Mouse (Mus musculus) forebrain, postnatal 0 days (tissue): Measurements from ENCODE around the gene Gm37240. TPM values are rescaled to one million over a fixed set of nuclear protein-coding genes. Genes with fewer than 3 reads are reported as not detected.

Experiments
- ATAC-seq: fragments of 200-750 bp; cut with Nextera tagmentation; 2 replicates; pipeline ENCODE4 v1.8.0; 2017; ENCODE audit warnings: mild to moderate bottlenecking, moderate library complexity
- DNase-seq: peaks from one replicate; pipeline ENCODE4 v3.0.0-alpha.2; 2015
- H3K27ac ChIP-seq: fragments of 300-500 bp; sonication (generic); 2 replicates; pipeline ENCODE4 v1.5.1; 2014; ENCODE audit warnings: low read depth, mild to moderate bottlenecking, antibody characterized with exemption, low read length, moderate library complexity, mixed read lengths
- H3K27me3 ChIP-seq: fragments of 300-500 bp; sonication (generic); 2 replicates; pipeline ENCODE4 v1.6.1; 2014; ENCODE audit warnings: mild to moderate bottlenecking, low read length, mixed read lengths; ENCODE audit not compliant: insufficient read depth
- H3K36me3 ChIP-seq: fragments of 300-500 bp; sonication (generic); 2 replicates; pipeline ENCODE4 v1.6.1; 2014; ENCODE audit warnings: mild to moderate bottlenecking, moderate library complexity; ENCODE audit not compliant: insufficient read depth
- H3K4me1 ChIP-seq: fragments of 300-500 bp; sonication (generic); 2 replicates; pipeline ENCODE4 v1.6.1; 2014; ENCODE audit warnings: antibody characterized with exemption; ENCODE audit not compliant: insufficient read depth
- H3K4me2 ChIP-seq: fragments of 300-500 bp; sonication (generic); 2 replicates; pipeline ENCODE4 v1.6.1; 2014; ENCODE audit warnings: low read depth, mild to moderate bottlenecking, moderate library complexity
- H3K4me3 ChIP-seq: fragments of 300-500 bp; sonication (generic); 2 replicates; pipeline ENCODE4 v1.5.1; 2014; ENCODE audit warnings: low read depth, low read length, mixed read lengths
- H3K9ac ChIP-seq: fragments of 300-500 bp; sonication (generic); 2 replicates; pipeline ENCODE4 v1.6.1; 2014; ENCODE audit warnings: mild to moderate bottlenecking
- H3K9me3 ChIP-seq: fragments of 300-500 bp; sonication (generic); 2 replicates; pipeline ENCODE4 v1.6.1; 2016; ENCODE audit warnings: low read length
- CTCF ChIP-seq: sonication (generic); IDR thresholded peaks from 2 replicates; pipeline ENCODE4 v1.5.1; 2016; ENCODE audit warnings: antibody characterized with exemption, control low read depth, low read depth
- WGBS: fragments of 180-500 bp; shearing (Covaris S2); extraction: QIAGEN DNeasy Blood & Tissue Kit; methylation state at CpG from one replicate; pipeline ENCODE4 v1.1.7; 2014; 5-methylcytosine and 5-hydroxymethylcytosine counted together
- polyA plus RNA-seq: library from polyadenylated mRNA; unstranded; fragments of >200 nt; fragmentation: Nextera tagmentation; extraction: Ambion mirVana; gene quantifications from 2 replicates; pipeline ENCODE4 v1.2.1, GENCODE M21; 2015
- total RNA-seq: library from RNA; depleted of rRNA; stranded (reverse); fragments of >200 nt; gene quantifications from 2 replicates; pipeline ENCODE4 v1.2.3, GENCODE M21; 2014

Gene Gm37240
- total and polyA plus RNA-seq, 2 experiments from 2014 or later = 0.67 to 1.2 TPM

DNA sequence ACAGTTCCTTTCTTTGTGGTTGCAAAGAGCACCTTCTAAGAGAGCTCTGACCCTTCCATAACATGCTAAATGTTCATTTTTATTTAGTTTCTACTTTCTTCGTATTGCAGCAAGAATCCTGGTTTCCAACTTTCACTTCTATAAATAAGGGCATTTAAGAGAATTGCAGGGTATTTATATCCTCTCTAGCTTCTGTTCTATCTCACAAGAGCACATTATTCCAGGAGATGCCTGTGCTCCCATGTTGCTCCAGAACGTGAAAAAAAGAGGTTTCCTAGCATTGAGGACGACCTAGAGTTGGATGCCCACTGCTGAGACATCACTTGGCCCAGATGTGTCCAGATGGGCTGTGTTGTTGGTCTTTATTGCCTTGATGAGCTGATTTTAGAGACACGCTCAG, 742.2 kb downstream of the Gm37240 start:
- Histone ChIP-seq H3K9me3 (no peaks in the 10 kb centered on the region), H3K4me1 (0 out of 2 replicates have a peak, but pooled peaks cover 4% of the 10 kb centered on the region), H3K27me3 (no peaks in the 10 kb centered on the region), H3K9ac (no peak overlapping the region), H3K4me2 (no peak overlapping the region), H3K36me3 (no peaks in the 10 kb centered on the region), H3K4me3 (no peak overlapping the region), H3K27ac (no peak overlapping the region)
- no peak for ATAC-seq
- TF ChIP-seq CTCF = no peak
- DNase-seq = no peak
- WGBS = 80% methylated on average over 4 of the region's 4 CpGs

DNA sequence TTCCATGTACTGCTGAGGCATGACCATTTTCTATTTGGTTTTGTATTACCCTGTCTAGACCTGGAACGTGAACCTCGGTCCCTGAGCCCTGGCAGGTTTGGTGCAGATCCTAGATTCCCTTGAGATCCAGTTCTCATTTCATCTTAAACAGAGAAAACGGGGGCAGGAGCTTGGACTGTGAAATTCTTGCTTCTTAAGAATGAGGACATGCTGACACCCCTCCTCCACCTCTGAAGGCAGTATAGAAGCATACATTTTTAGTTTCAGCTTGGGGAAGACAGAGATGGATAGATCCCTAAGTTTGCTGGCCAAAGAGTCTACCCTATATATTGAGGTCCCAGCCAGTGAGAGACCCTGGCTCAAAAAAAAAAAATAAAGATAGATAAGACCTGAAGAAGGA, 742.9 kb downstream of the Gm37240 start:
- no peak for TF ChIP-seq CTCF
- 89% methylated on average over 3 of the region's 3 CpGs for WGBS
- Histone ChIP-seq H3K9me3 (no peaks in the 10 kb centered on the region), H3K9ac (no peak overlapping the region), H3K27me3 (no peaks in the 10 kb centered on the region), H3K36me3 (no peaks in the 10 kb centered on the region), H3K4me1 (0 out of 2 replicates have a peak, but pooled peaks cover 4% of the 10 kb centered on the region), H3K4me3 (no peak overlapping the region), H3K27ac (no peak overlapping the region), H3K4me2 (no peak overlapping the region)
- DNase-seq (no peak), ATAC-seq (no peak)

DNA sequence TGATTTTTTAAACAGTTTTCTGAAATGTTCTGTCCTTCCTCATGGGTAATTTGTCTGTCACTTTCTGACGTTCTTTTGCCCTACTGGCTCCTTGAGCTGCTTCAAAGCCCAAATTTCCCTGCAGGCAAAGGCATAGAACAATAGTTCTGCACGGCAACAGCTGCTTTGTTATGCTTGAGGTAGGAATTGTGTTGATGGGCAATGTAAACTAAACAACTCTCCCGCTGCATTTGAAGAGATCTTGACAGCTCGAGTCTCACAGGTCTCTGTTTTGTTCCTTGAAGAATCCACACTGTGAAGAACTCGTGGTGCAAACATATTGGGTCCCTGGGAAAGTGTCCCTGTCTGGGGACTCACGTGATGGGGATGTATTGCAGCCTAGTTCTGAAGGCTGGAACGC, 746.8 kb downstream of the Gm37240 start:
- no peak for DNase-seq
- no peaks in the 10 kb centered on the region for H3K27me3 ChIP-seq
- WGBS = 33% methylated on average over 7 of the region's 7 CpGs
- H3K4me1 ChIP-seq = no peaks in the 10 kb centered on the region
- no peak for ATAC-seq
- no peak overlapping the region for H3K9ac ChIP-seq
- TF ChIP-seq CTCF = no peak
- H3K27ac ChIP-seq = no peak overlapping the region
- no peaks in the 10 kb centered on the region for H3K36me3 ChIP-seq
- no peaks in the 10 kb centered on the region for H3K9me3 ChIP-seq
- H3K4me3 ChIP-seq = no peak overlapping the region
- H3K4me2 ChIP-seq = no peak overlapping the region

DNA sequence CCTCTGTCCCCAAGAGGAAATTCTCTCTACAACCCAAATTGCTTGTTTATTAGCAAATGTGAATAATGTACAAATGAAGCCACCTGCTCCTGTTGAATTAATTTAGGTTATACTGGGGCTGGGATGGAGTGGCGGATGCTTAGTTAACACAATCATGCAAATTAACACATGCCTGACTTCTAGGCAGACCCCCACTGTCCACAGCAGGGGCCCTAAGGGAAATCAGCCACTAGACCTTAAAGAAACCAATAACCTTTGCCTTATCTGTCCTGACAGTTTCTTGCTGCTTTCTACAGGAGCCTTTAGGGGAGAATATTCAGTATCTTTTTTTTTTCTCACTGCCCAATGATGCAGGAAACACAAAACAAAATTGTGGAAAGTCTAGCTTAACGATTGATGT, 748.9 kb downstream of the Gm37240 start:
- no peak overlapping the region for H3K4me3 ChIP-seq
- WGBS = 64% methylated on average over 2 of the region's 2 CpGs
- no peak for ATAC-seq
- no peaks in the 10 kb centered on the region for H3K9me3 ChIP-seq
- no peaks in the 10 kb centered on the region for H3K4me1 ChIP-seq
- TF ChIP-seq CTCF = no peak
- H3K27ac ChIP-seq = no peak overlapping the region
- H3K27me3 ChIP-seq = no peaks in the 10 kb centered on the region
- H3K36me3 ChIP-seq = no peaks in the 10 kb centered on the region
- no peak for DNase-seq
- no peak overlapping the region for H3K4me2 ChIP-seq
- no peak overlapping the region for H3K9ac ChIP-seq

DNA sequence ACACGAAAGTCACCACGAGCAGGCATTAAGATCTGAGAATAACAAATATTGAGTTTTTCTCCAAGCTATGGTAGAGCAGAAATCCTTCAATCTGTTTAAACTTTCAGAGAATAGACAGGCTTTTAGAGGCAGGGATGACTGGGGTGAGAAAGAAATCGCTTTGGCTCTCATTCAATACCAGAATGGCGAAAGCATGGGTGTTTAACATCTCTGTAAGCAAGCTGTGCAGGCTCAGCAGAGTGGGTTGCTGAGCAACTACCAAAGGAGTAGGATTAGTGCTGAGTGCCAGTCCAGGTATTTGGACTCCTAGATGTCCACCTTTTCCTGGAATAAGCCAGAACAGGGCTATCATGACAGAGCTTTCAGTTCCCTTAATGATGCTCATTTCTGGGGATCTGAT, 753.8 kb downstream of the Gm37240 start:
- peak; percentile 39 for DNase-seq
- Histone ChIP-seq H3K4me3 (no peak overlapping the region), H3K9me3 (no peaks in the 10 kb centered on the region), H3K36me3 (no peaks in the 10 kb centered on the region), H3K4me1 (no peaks in the 10 kb centered on the region), H3K27me3 (no peaks in the 10 kb centered on the region), H3K9ac (no peak overlapping the region), H3K27ac (no peak overlapping the region), H3K4me2 (no peak overlapping the region)
- 46% methylated on average over 4 of the region's 4 CpGs for WGBS
- peak; percentile 58 for ATAC-seq
- TF ChIP-seq CTCF = no peak

DNA sequence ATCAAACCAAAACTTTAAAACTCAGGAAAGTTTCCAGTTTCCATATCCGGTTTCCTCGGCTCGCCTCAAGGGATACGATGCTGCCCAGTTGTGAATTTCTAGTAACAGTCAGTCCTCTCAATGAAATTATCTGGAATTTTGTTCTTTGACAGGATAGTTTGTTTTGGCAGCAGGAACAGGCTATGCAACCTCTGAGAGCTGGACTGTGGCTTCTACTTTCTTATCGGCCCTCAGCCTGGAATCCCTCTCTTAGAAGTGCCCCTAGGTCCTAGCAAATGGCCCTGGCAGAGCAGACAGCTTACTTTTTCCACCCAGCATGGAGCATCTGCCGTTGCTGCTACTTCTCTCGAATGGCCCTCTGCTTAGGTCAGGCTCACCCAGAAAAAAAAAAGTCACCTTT, 755.4 kb downstream of the Gm37240 start:
- Histone ChIP-seq H3K4me3 (no peak overlapping the region), H3K27me3 (no peaks in the 10 kb centered on the region), H3K36me3 (no peaks in the 10 kb centered on the region), H3K4me1 (no peaks in the 10 kb centered on the region), H3K27ac (no peak overlapping the region), H3K4me2 (no peak overlapping the region), H3K9me3 (no peaks in the 10 kb centered on the region), H3K9ac (no peak overlapping the region)
- 92% methylated on average over 7 of the region's 7 CpGs for WGBS
- no peak for TF ChIP-seq CTCF
- ATAC-seq (no peak), DNase-seq (no peak)

DNA sequence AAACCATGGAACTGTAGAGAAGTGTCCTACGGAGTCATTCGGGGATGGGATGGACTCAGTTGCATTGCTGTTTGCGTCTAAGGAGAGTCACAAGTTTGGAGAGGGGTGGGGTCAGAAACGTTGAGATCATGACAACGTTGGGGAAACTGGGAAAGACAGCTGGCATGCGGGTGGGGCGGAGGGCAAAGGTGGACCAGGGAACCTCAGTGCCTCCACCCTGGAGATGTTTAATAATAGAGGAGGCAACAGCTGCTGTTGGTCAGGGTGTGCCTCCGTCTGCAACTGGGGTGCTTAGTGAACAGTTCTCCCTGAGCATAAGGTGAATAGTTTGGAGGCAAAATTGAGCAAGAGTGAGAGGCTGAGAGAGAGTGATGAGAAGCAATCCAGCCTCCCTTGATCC, 758.8 kb downstream of the Gm37240 start:
- Histone ChIP-seq H3K4me2 (no peak overlapping the region), H3K4me1 (no peaks in the 10 kb centered on the region), H3K9ac (no peak overlapping the region), H3K4me3 (no peak overlapping the region), H3K27ac (no peak overlapping the region), H3K27me3 (no peaks in the 10 kb centered on the region), H3K36me3 (no peaks in the 10 kb centered on the region), H3K9me3 (no peaks in the 10 kb centered on the region)
- no peak for DNase-seq
- no peak for ATAC-seq
- TF ChIP-seq CTCF = no peak
- 90% methylated on average over 8 of the region's 8 CpGs for WGBS

DNA sequence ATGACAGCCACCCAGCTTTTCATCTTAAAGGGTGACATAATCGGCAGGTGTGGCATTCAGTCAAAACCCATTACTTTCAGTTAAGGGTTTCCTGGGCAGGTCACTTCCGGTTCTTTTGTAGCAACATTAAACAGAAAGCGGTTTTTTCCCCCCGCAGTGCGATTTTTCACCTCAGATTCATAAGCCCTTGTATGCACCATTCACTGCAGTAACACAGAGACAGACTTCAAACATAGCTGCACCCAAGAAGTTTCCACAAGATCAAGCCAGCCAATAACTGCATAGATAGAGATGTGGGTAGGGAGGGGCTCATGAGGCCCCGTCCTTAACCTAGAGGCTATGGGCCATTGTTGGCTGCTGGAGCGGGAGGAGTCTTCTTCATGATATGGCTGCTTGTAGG, 760.3 kb downstream of the Gm37240 start:
- TF ChIP-seq CTCF = no peak
- Histone ChIP-seq H3K4me2 (no peak overlapping the region), H3K9ac (no peak overlapping the region), H3K27ac (no peak overlapping the region), H3K4me3 (no peak overlapping the region), H3K4me1 (no peaks in the 10 kb centered on the region), H3K27me3 (no peaks in the 10 kb centered on the region), H3K36me3 (no peaks in the 10 kb centered on the region), H3K9me3 (no peaks in the 10 kb centered on the region)
- WGBS = 89% methylated on average over 7 of the region's 7 CpGs
- ATAC-seq (no peak), DNase-seq (no peak)
